Mouse (Mus musculus) CH12.LX (cell line): ENCODE measurements around the gene Taf5l.

Source experiments
- CHD2 ChIP-seq: IDR thresholded peaks from 2 replicates; pipeline ENCODE4 v1.6.1; 2011; ENCODE audit warnings: low read length, improper control_type of control experiment
- CTCF ChIP-seq, 2 experiments: IDR thresholded peaks in 1 of 2; conservative IDR thresholded peaks in 1 of 2; 2 replicates each; pipeline ENCODE4 v1.5.1; 2011 to 2012; ENCODE audit warnings: low read depth in 2 of 2, low read length in 2 of 2, improper control_type of control experiment in 1 of 2, inconsistent platforms in 1 of 2, mild to moderate bottlenecking in 1 of 2, moderate library complexity in 1 of 2
- MXI1 ChIP-seq: IDR thresholded peaks from 2 replicates; pipeline ENCODE4 v1.6.1; 2011; ENCODE audit warnings: mild to moderate bottlenecking, low read depth, low read length, improper control_type of control experiment
- NRF1 ChIP-seq: IDR thresholded peaks from 2 replicates; pipeline ENCODE4 v1.6.1; 2014; ENCODE audit warnings: low read depth, mild to moderate bottlenecking, inconsistent platforms, low read length, improper control_type of control experiment, moderate library complexity
- PAX5 ChIP-seq: IDR thresholded peaks from 2 replicates; pipeline ENCODE4 v1.6.1; 2012; ENCODE audit warnings: low read length, inconsistent platforms, mixed read lengths
- POLR2A ChIP-seq: IDR thresholded peaks from 2 replicates; pipeline ENCODE4 v1.6.1; 2011; ENCODE audit warnings: low read depth, mild to moderate bottlenecking, improper control_type of control experiment, low read length
- POLR2AphosphoS2 ChIP-seq: IDR thresholded peaks from 2 replicates; pipeline ENCODE4 v1.6.1; 2011; ENCODE audit warnings: low read depth, low read length, improper control_type of control experiment
- UBTF ChIP-seq: IDR thresholded peaks from 2 replicates; pipeline ENCODE4 v1.6.1; 2012; ENCODE audit warnings: low read depth, mild to moderate bottlenecking, inconsistent platforms, low read length, improper control_type of control experiment, moderate library complexity

GRCm38 (mm10) chr8:123981674-123982073, 39.5 kb downstream of the Taf5l start:
- TF ChIP-seq CHD2 (no peak), POLR2A (no peak), NRF1 (no peak), CTCF (conservative IDR thresholded peaks at IDR 0.05 in 1 of 2, IDR thresholded peaks at IDR 0.05 in 1 of 2; ENCODE audit: low read depth in 2 of 2, low read length in 2 of 2) (no peak), POLR2AphosphoS2 (no peak), PAX5 (no peak), UBTF (no peak), MXI1 (no peak)
